Mouse (Mus musculus) heart, postnatal 0 days (tissue): ENCODE measurements around the gene Pcbp4. TPM values are rescaled to one million over a fixed set of nuclear protein-coding genes. Genes with fewer than 3 reads are reported as not detected.
"Not testable (repeated sequence)": the region's sequence is repeated elsewhere in the genome, so short reads cannot be mapped to it uniquely, and the experiment has no call there.

Source experiments
- ATAC-seq: fragments of 200-750 bp; cut with Nextera tagmentation; 2 replicates; pipeline ENCODE4 v1.8.0; 2017; ENCODE audit warnings: low read depth, moderate number of reproducible peaks, moderate library complexity; ENCODE audit not compliant: insufficient read depth
- DNase-seq: peaks from one replicate; pipeline ENCODE4 v3.0.0-alpha.2; 2016; ENCODE audit warnings: low spot score
- H3K27ac ChIP-seq: fragments of 300-500 bp; sonication (generic); 2 replicates; pipeline ENCODE4 v1.5.1; 2014; ENCODE audit warnings: low read depth, mild to moderate bottlenecking
- H3K27me3 ChIP-seq: fragments of 300-500 bp; sonication (generic); 2 replicates; pipeline ENCODE4 v1.6.1; 2014; ENCODE audit warnings: low read length, mixed read lengths; ENCODE audit not compliant: control insufficient read depth, insufficient read depth
- H3K36me3 ChIP-seq: fragments of 300-500 bp; sonication (generic); replicated peaks from 2 replicates; pipeline ENCODE4 v1.6.1; 2014; ENCODE audit warnings: low read length, mixed read lengths; ENCODE audit not compliant: control insufficient read depth, insufficient read depth
- H3K4me1 ChIP-seq: fragments of 300-500 bp; sonication (generic); 2 replicates; pipeline ENCODE4 v1.6.1; 2014; ENCODE audit warnings: antibody characterized with exemption; ENCODE audit not compliant: control insufficient read depth, insufficient read depth
- H3K4me2 ChIP-seq: fragments of 300-500 bp; sonication (generic); 2 replicates; pipeline ENCODE4 v1.6.1; 2014; ENCODE audit warnings: low read depth, mild to moderate bottlenecking, low read length, moderate library complexity
- H3K4me3 ChIP-seq: fragments of 300-500 bp; sonication (generic); 2 replicates; pipeline ENCODE4 v1.5.1; 2014; ENCODE audit warnings: low read depth, low read length
- H3K9ac ChIP-seq: fragments of 300-500 bp; sonication (generic); replicated peaks from 2 replicates; pipeline ENCODE4 v1.6.1; 2014; ENCODE audit warnings: low read depth, low read length, mixed read lengths
- H3K9me3 ChIP-seq: fragments of 300-500 bp; sonication (generic); replicated peaks from 2 replicates; pipeline ENCODE4 v1.6.1; 2016; ENCODE audit warnings: low read length; ENCODE audit not compliant: control insufficient read depth
- CTCF ChIP-seq: IDR thresholded peaks from 2 replicates; pipeline ENCODE4 v1.5.1; 2016; ENCODE audit warnings: antibody characterized with exemption, control low read depth, low read depth
- EP300 ChIP-seq: IDR thresholded peaks from 2 replicates; pipeline ENCODE4 v1.6.1; 2016; ENCODE audit warnings: antibody characterized with exemption, low read depth
- WGBS: fragments of 180-500 bp; shearing (Covaris S2); extraction: QIAGEN DNeasy Blood & Tissue Kit; methylation state at CpG from one replicate; pipeline ENCODE4 v1.1.7; 2014; 5-methylcytosine and 5-hydroxymethylcytosine counted together
- polyA plus RNA-seq: library from polyadenylated mRNA; unstranded; fragments of >200 nt; fragmentation: Nextera tagmentation; extraction: Ambion mirVana; gene quantifications from 2 replicates; pipeline ENCODE4 v1.2.1, GENCODE M21; 2015
- total RNA-seq: library from RNA; depleted of rRNA; stranded (reverse); fragments of >200 nt; gene quantifications from 2 replicates; pipeline ENCODE4 v1.2.3, GENCODE M21; 2014; ENCODE audit warnings: low replicate concordance

The Pcbp4 gene
- total and polyA plus RNA-seq, 2 experiments from 2014 or later = 44.1 to 157 TPM

- Histone ChIP-seq H3K27ac (no peak overlapping the region), H3K9ac (no peak overlapping the region), H3K4me2 (no peak overlapping the region), H3K4me1 (peaks cover 7% of the 10 kb centered on the region; the same call in 1 of the 2 replicates), H3K27me3 (no peaks in the 10 kb centered on the region), H3K9me3 (no peaks in the 10 kb centered on the region), H3K4me3 (no peak overlapping the region), H3K36me3 (peaks cover 49% of the 10 kb centered on the region)
- TF ChIP-seq CTCF (no peak), EP300 (no peak)
- ATAC-seq (no peak), DNase-seq (no peak)
- WGBS = 87% methylated on average over 17 of the region's 17 CpGs
Observed at GRCm38 (mm10) chr9:106482578-106483115, 29.6 kb downstream of the Pcbp4 start.

- DNase-seq = no peak
- H3K4me2 ChIP-seq = no peak overlapping the region
- no peak for ATAC-seq
- H3K36me3 ChIP-seq = peaks cover 49% of the 10 kb centered on the region
- H3K4me1 ChIP-seq = peaks cover 2% of the 10 kb centered on the region; the same call in 1 of the 2 replicates
- no peak overlapping the region for H3K4me3 ChIP-seq
- no peaks in the 10 kb centered on the region for H3K27me3 ChIP-seq
- no peak overlapping the region for H3K9ac ChIP-seq
- no peaks in the 10 kb centered on the region for H3K9me3 ChIP-seq
- TF ChIP-seq CTCF (no peak), EP300 (no peak)
- WGBS = 93% methylated on average over 10 of the region's 10 CpGs
- H3K27ac ChIP-seq = no peak overlapping the region
Observed at GRCm38 (mm10) chr9:106483136-106483535, 30.0 kb downstream of the Pcbp4 start.

GRCm38 (mm10) chr9:106483606-106484005, 30.5 kb downstream of the Pcbp4 start:
- Histone ChIP-seq H3K9ac (no peak overlapping the region), H3K4me1 (no peaks in the 10 kb centered on the region), H3K27me3 (no peaks in the 10 kb centered on the region), H3K4me3 (no peak overlapping the region), H3K9me3 (no peaks in the 10 kb centered on the region), H3K27ac (no peak overlapping the region), H3K36me3 (peaks cover 49% of the 10 kb centered on the region), H3K4me2 (no peak overlapping the region)
- 84% methylated on average over 17 of the region's 17 CpGs for WGBS
- TF ChIP-seq CTCF (no peak), EP300 (no peak)
- ATAC-seq = no peak
- DNase-seq = no peak

GRCm38 (mm10) chr9:106485076-106485475, 32.0 kb downstream of the Pcbp4 start:
- Histone ChIP-seq H3K4me1 (no peaks in the 10 kb centered on the region), H3K9me3 (no peaks in the 10 kb centered on the region), H3K4me2 (no peak overlapping the region), H3K27ac (no peak overlapping the region), H3K4me3 (no peak overlapping the region), H3K9ac (no peak overlapping the region), H3K27me3 (no peaks in the 10 kb centered on the region), H3K36me3 (peaks cover 49% of the 10 kb centered on the region)
- DNase-seq = no peak
- 91% methylated on average over 10 of the region's 10 CpGs for WGBS
- TF ChIP-seq CTCF (no peak), EP300 (no peak)
- ATAC-seq = no peak

- not testable (repeated sequence) for H3K4me2 ChIP-seq, ATAC-seq, H3K9ac ChIP-seq, H3K4me3 ChIP-seq, H3K27me3 ChIP-seq, H3K9me3 ChIP-seq, DNase-seq, H3K27ac ChIP-seq, H3K4me1 ChIP-seq
- WGBS = 86% methylated on average over 6 of the region's 6 CpGs
- H3K36me3 ChIP-seq = peaks cover 34% of the 10 kb centered on the region
Observed at GRCm38 (mm10) chr9:106487602-106488001, 34.5 kb downstream of the Pcbp4 start.

GRCm38 (mm10) chr9:106499667-106500066, 46.6 kb downstream of the Pcbp4 start, which contains the start of gene Iqcf1:
Iqcf1 (plus strand) TSS chr9:106499967.
- H3K9ac ChIP-seq = no peak within 1 kb of the TSS
- no peaks in the 10 kb centered on the region for H3K9me3 ChIP-seq
- ATAC-seq (no peak), DNase-seq (no peak)
- no peaks in the 10 kb centered on the region for H3K36me3 ChIP-seq
- no peak within 1 kb of the TSS for H3K27ac ChIP-seq
- no peak within 1 kb of the TSS for H3K4me3 ChIP-seq
- TF ChIP-seq CTCF (no peak), EP300 (no peak)
- no peaks in the 10 kb centered on the region for H3K4me1 ChIP-seq
- WGBS = 85% methylated on average over 6 of the region's 6 CpGs
- no peak within 1 kb of the TSS for H3K4me2 ChIP-seq
- no peaks in the 10 kb centered on the region for H3K27me3 ChIP-seq
